Mouse (Mus musculus) ovary, adult 10 weeks (tissue): ENCODE data around the gene Pld6. TPM values are rescaled to one million over a fixed set of nuclear protein-coding genes. Genes with fewer than 3 reads are reported as not detected.

Experiments
- polyA plus RNA-seq: library from polyadenylated mRNA; stranded (reverse); fragments of 350-450 nt; fragmentation: Illumina TruSeq; extraction: RNeasy Lipid Tissue Mini Kit (QIAGEN cat#74804); gene quantifications from one replicate; pipeline ENCODE4 v1.2.3, GENCODE M21; 2014

The Pld6 gene
- 0.26 TPM for polyA plus RNA-seq

DNA sequence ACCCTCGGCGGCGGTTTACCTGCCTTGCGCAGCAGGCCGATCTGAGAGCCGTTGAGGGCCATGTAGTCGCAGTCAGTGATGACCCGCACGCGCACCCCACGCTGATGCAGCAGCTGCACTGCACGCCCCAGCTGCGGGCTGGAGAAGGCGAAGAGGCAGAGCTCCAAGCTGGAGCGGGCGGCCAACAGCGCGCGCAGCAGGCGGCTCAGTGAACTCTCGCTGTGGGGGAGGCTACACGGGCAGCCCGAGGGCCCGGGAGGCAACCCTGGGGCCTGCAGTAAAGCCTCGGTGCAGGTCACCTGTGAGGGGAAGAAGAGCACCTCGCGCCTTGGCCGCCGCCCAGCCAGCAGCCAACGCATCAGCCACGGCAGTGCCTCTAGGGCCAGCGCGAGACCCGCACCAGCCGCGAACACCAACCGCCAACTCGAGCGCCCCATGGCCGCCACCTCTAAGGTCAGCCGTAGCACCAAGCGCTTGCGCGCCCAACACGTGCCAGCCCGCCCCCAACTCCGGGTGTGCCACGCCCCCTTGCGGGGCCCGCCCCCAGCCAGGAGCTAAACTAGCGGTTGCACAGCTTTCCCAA lies at the start of gene Pld6:
Gene Pld6, minus strand, starts transcription at position 447 of the 583 bp plus-strand sequence.

DNA sequence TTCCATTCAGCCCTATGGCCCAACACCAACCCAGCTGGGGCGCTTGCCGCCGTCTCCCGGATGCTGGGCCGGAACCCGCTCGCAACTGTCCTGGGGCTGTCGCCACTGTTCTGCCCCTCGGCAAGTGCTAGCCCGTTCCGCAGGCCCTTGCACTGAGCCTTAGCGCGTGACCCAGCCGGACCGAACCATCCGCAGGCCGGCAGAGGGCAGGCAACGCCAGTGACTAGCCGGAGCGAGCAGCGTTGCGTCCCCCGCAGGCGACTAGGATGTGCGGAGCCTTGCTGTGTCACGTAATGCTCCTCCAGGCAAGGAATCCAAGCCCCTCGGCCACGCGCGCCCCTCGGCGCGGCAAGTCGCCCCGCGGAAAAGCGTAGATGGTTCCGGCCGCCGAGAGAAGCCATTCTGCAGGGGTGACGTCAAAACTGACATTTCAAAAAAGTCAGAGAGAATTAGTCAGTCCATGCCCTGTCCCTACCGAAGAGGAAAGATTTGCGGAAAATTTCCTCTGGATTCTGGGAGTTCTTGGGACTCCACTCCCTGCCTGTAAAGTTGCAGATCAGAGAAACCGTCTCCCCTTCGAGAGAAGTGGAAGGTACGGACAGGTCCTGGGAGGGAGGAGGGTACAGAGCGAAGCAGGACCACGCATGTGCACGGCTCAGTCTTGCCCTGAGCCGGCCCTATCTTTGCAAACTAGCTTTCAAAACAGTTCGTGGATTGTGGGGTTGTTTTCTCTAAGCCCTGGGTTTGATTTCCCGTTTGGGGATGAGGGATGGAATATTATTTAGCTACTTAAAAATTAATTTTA lies 22.4 kb upstream of the Pld6 start, which contains the start of gene Flcn:
Gene Flcn, minus strand, starts transcription at position 347 of the 805 bp plus-strand sequence.

Other genes with a start within 250 kb of the Pld6 start
- gene Nlrp3, start 246.1 kb downstream of the Pld6 start, polyA plus RNA-seq: 1.1 TPM
- gene Olfr222, start 211.4 kb downstream of the Pld6 start, polyA plus RNA-seq: not detected
- gene Olfr223, start 194.4 kb downstream of the Pld6 start, polyA plus RNA-seq: not detected
- gene Mprip, start 126.3 kb downstream of the Pld6 start, polyA plus RNA-seq: 30.0 TPM
- 3.6 TPM for gene Flcn, start 22.4 kb upstream of the Pld6 start, polyA plus RNA-seq
- 1.5 TPM for gene Nt5m, start 51.8 kb upstream of the Pld6 start, polyA plus RNA-seq
- gene Cops3, start 52.2 kb upstream of the Pld6 start, polyA plus RNA-seq: 164 TPM
- gene Med9, start 160.6 kb upstream of the Pld6 start, polyA plus RNA-seq: 11.5 TPM
- 12.7 TPM for gene Rasd1, start 177.3 kb upstream of the Pld6 start, polyA plus RNA-seq